Mouse (Mus musculus): Measurements from ENCODE around the gene Fxyd5. TPM values are rescaled to one million over a fixed set of nuclear protein-coding genes. Genes with fewer than 3 reads are reported as not detected.

Gene Fxyd5
- polyA plus RNA-seq, 1 experiment from 2014 or later, result 31.5 TPM

DNA sequence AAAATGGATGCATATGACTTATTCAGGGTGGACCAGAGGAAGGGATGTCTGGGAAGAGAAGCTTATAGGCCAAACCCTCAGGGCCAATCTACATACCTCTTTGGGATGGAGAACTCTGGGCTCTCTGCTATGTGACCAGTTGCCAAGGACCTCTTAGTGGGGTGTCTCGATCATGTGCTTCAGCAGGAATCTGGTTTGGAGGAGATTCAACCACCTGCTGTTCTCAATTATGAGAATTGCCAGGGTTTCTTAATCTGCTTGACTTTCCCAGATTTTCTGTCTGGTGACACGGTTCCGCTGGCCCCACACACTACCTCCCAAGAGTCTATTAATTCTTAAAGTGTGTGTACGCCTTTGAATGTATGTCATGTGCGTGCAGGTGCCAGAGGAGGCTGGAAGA, 48.3 kb downstream of the Fxyd5 start:
- DNase-seq (ENCODE audit: low spot score) (no peak), ATAC-seq (replicated peaks; ENCODE audit: low FRiP score, low read depth) (no peak)
- no peak overlapping the region for H3K4me3 ChIP-seq (replicated peaks; ENCODE audit: low read depth, low read length)
- TF ChIP-seq CTCF (IDR thresholded peaks at IDR 0.05; ENCODE audit: low read depth), result no peak
- no peak overlapping the region for H3K9ac ChIP-seq (ENCODE audit: low read depth, low read length)
- 83% methylated on average over 5 of the region's 5 CpGs for WGBS
- H3K4me2 ChIP-seq (ENCODE audit: low read length), result no peak overlapping the region
- no peaks in the 10 kb centered on the region for H3K9me3 ChIP-seq (replicated peaks; ENCODE audit: low read length)
- H3K27me3 ChIP-seq (ENCODE audit: insufficient read depth, low read length), result no peaks in the 10 kb centered on the region
- 0 out of 2 replicates have a peak, but pooled peaks cover 3% of the 10 kb centered on the region for H3K4me1 ChIP-seq (replicated peaks; ENCODE audit: insufficient read depth, low read length)
- H3K36me3 ChIP-seq (ENCODE audit: insufficient read depth, low read length), result no peaks in the 10 kb centered on the region
- no peak overlapping the region for H3K27ac ChIP-seq

DNA sequence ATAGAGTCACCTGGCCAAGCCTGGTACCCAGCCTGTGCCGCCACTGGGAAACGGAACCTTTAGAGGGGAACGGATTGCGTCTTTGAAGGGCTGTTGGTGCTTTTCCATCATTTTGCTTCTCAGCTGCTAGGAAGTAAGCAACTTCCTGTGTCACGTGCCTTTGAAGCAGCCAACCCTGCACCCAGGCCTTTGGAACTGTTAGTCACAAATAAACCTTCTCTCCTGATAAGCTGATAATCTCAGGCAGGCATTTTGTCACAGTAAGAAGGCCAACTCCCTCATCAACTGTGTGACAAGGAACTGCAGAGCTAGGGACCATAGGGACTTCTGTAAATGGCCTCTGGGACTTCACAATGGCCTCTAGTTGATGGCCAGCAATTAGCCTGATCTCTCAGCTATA, 50.1 kb downstream of the Fxyd5 start:
- Histone ChIP-seq H3K27ac (no peak overlapping the region), H3K36me3 (ENCODE audit: insufficient read depth, low read length) (no peaks in the 10 kb centered on the region), H3K9ac (ENCODE audit: low read depth, low read length) (no peak overlapping the region), H3K4me1 (replicated peaks; ENCODE audit: insufficient read depth, low read length) (0 out of 2 replicates have a peak, but pooled peaks cover 3% of the 10 kb centered on the region), H3K4me2 (ENCODE audit: low read length) (no peak overlapping the region), H3K27me3 (ENCODE audit: insufficient read depth, low read length) (no peaks in the 10 kb centered on the region), H3K4me3 (replicated peaks; ENCODE audit: low read depth, low read length) (no peak overlapping the region), H3K9me3 (replicated peaks; ENCODE audit: low read length) (no peaks in the 10 kb centered on the region)
- DNase-seq (ENCODE audit: low spot score) (no peak), ATAC-seq (replicated peaks; ENCODE audit: low FRiP score, low read depth) (no peak; the same call in 1 of the 2 replicates)
- WGBS, result 59% methylated on average over 5 of the region's 5 CpGs
- no peak for TF ChIP-seq CTCF (IDR thresholded peaks at IDR 0.05; ENCODE audit: low read depth)

DNA sequence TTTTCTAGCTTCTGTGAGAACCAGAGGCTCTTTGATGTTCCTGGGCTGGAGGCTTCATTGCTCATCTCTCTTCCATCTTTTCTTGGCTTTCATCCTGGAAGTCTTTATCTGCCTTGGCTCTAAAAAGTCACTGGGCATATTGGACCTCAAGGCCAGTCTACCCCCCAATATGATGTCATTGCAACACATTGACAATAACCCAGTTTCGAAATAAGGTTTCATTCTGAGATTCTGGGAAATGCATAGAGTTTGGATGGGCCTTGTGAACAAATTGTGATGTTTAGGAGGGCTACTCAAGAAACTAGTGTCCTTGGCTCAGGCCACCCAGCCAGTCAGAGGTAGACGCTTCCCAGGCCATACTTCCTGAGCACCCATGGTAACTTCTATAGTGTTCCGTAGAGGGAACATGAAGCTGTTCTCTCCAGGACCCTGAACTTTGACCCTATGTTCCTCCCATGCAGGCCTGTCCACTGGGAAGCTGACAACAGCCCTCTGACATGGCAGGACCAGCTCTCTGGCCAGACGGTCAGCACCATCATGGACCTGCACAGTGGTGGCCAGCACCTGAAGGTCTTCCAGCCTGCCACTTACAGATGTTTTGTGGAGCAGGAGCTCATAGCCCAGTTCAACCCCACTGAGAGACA, 53.6 kb downstream of the Fxyd5 start:
- H3K36me3 ChIP-seq (ENCODE audit: insufficient read depth, low read length), result no peaks in the 10 kb centered on the region
- H3K4me3 ChIP-seq (replicated peaks; ENCODE audit: low read depth, low read length), result no peak overlapping the region
- no peak overlapping the region for H3K27ac ChIP-seq
- no peak for DNase-seq (ENCODE audit: low spot score)
- H3K27me3 ChIP-seq (ENCODE audit: insufficient read depth, low read length), result no peaks in the 10 kb centered on the region
- 90% methylated on average over 4 of the region's 4 CpGs for WGBS
- H3K4me2 ChIP-seq (ENCODE audit: low read length), result no peak overlapping the region
- H3K4me1 ChIP-seq (replicated peaks; ENCODE audit: insufficient read depth, low read length), result 0 out of 2 replicates have a peak, but pooled peaks cover 3% of the 10 kb centered on the region
- no peak for TF ChIP-seq CTCF (IDR thresholded peaks at IDR 0.05; ENCODE audit: low read depth)
- H3K9me3 ChIP-seq (replicated peaks; ENCODE audit: low read length), result no peaks in the 10 kb centered on the region
- H3K9ac ChIP-seq (ENCODE audit: low read depth, low read length), result no peak overlapping the region
- ATAC-seq (replicated peaks; ENCODE audit: low FRiP score, low read depth), result no peak

DNA sequence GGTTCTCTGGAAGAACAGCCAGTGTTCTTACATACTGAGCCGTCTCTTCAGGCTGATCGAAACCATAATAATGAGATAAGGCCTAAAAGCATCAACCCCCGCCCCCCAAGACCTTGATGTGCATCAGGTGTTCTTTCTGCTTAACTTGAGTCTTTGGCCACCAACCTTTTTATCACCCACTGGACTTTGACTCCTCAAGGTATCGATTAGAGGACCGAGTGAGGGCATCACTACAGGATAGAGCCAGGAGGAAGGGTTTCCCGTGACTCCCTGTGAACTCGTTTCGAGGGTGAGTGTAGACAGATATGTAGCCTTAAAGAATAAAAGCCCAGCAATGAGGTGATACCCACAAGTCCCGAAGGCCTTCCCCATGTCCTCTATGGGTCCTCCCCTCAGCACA, 56.9 kb downstream of the Fxyd5 start:
- DNase-seq (ENCODE audit: low spot score) (no peak), ATAC-seq (replicated peaks; ENCODE audit: low FRiP score, low read depth) (no peak)
- Histone ChIP-seq H3K4me2 (ENCODE audit: low read length) (no peak overlapping the region), H3K27ac (no peak overlapping the region), H3K27me3 (ENCODE audit: insufficient read depth, low read length) (no peaks in the 10 kb centered on the region), H3K4me1 (replicated peaks; ENCODE audit: insufficient read depth, low read length) (no peaks in the 10 kb centered on the region), H3K36me3 (ENCODE audit: insufficient read depth, low read length) (no peaks in the 10 kb centered on the region), H3K9ac (ENCODE audit: low read depth, low read length) (no peak overlapping the region), H3K4me3 (replicated peaks; ENCODE audit: low read depth, low read length) (no peak overlapping the region), H3K9me3 (replicated peaks; ENCODE audit: low read length) (no peaks in the 10 kb centered on the region)
- no peak for TF ChIP-seq CTCF (IDR thresholded peaks at IDR 0.05; ENCODE audit: low read depth)
- WGBS, result 90% methylated on average over 9 of the region's 9 CpGs

Small RNA genes lying within 50 kb of the gene (microRNA-seq; reads per million reads assigned to microRNA genes)
- not detected for gene Mir7050

Other genes starting within 250 kb of the Fxyd5 start
- gene Ffar2, start 218.7 kb downstream of the Fxyd5 start, polyA plus RNA-seq (2015; fragmentation: Nextera tagmentation; extraction: Ambion mirVana), result 0.06 and 0.16 TPM in 2 replicates
- gene Ffar3, start 186.3 kb downstream of the Fxyd5 start, polyA plus RNA-seq (2015; fragmentation: Nextera tagmentation; extraction: Ambion mirVana), result 0.20 TPM in 1 of 2 replicates, not detected in the other
- gene Ffar1, start 180.9 kb downstream of the Fxyd5 start, polyA plus RNA-seq (2015; fragmentation: Nextera tagmentation; extraction: Ambion mirVana), result 0.03 TPM in 1 of 2 replicates, not detected in the other
- 0.20 and 0.45 TPM in 2 replicates for gene Cd22, start 162.1 kb downstream of the Fxyd5 start, polyA plus RNA-seq (2015; fragmentation: Nextera tagmentation; extraction: Ambion mirVana)
- 0.79 and 0.91 TPM in 2 replicates for gene Mag, start 127.6 kb downstream of the Fxyd5 start, polyA plus RNA-seq (2015; fragmentation: Nextera tagmentation; extraction: Ambion mirVana)
- not detected in 2 replicates for gene Hamp2, start 117.8 kb downstream of the Fxyd5 start, polyA plus RNA-seq (2015; fragmentation: Nextera tagmentation; extraction: Ambion mirVana)
- not detected in 2 replicates for gene Hamp, start 98.4 kb downstream of the Fxyd5 start, polyA plus RNA-seq (2015; fragmentation: Nextera tagmentation; extraction: Ambion mirVana)
- 21.9 and 22.3 TPM in 2 replicates for gene Usf2, start 85.7 kb downstream of the Fxyd5 start, polyA plus RNA-seq (2015; fragmentation: Nextera tagmentation; extraction: Ambion mirVana)
- 58.4 and 60.6 TPM in 2 replicates for gene Lsr, start 69.0 kb downstream of the Fxyd5 start, polyA plus RNA-seq (2015; fragmentation: Nextera tagmentation; extraction: Ambion mirVana)
- gene Fam187b, start 68.7 kb downstream of the Fxyd5 start, polyA plus RNA-seq (2015; fragmentation: Nextera tagmentation; extraction: Ambion mirVana), result 8.9 and 9.2 TPM in 2 replicates
- gene Fxyd7, start 9.0 kb upstream of the Fxyd5 start, polyA plus RNA-seq (2015; fragmentation: Nextera tagmentation; extraction: Ambion mirVana), result 6.1 and 8.5 TPM in 2 replicates
- 62.0 and 76.3 TPM in 2 replicates for gene Fxyd1, start 14.7 kb upstream of the Fxyd5 start, polyA plus RNA-seq (2015; fragmentation: Nextera tagmentation; extraction: Ambion mirVana)
- gene Lgi4, start 16.9 kb upstream of the Fxyd5 start, polyA plus RNA-seq (2015; fragmentation: Nextera tagmentation; extraction: Ambion mirVana), result 0.24 and 0.34 TPM in 2 replicates
- 16.9 and 22.5 TPM in 2 replicates for gene Fxyd3, start 34.2 kb upstream of the Fxyd5 start, polyA plus RNA-seq (2015; fragmentation: Nextera tagmentation; extraction: Ambion mirVana)
- gene Hpn, start 72.8 kb upstream of the Fxyd5 start, polyA plus RNA-seq (2015; fragmentation: Nextera tagmentation; extraction: Ambion mirVana), result 106 and 110 TPM in 2 replicates
- 2.2 and 2.8 TPM in 2 replicates for gene Scn1b, start 84.5 kb upstream of the Fxyd5 start, polyA plus RNA-seq (2015; fragmentation: Nextera tagmentation; extraction: Ambion mirVana)
- gene Gramd1a, start 113.4 kb upstream of the Fxyd5 start, polyA plus RNA-seq (2015; fragmentation: Nextera tagmentation; extraction: Ambion mirVana), result 36.2 and 36.3 TPM in 2 replicates
- gene Scgb2b2, start 248.0 kb upstream of the Fxyd5 start, polyA plus RNA-seq (2015; fragmentation: Nextera tagmentation; extraction: Ambion mirVana), result not detected in 2 replicates
- gene Scgb1b2, start 249.3 kb upstream of the Fxyd5 start, polyA plus RNA-seq (2015; fragmentation: Nextera tagmentation; extraction: Ambion mirVana), result not detected in 2 replicates